In the genomic region with DNA sequence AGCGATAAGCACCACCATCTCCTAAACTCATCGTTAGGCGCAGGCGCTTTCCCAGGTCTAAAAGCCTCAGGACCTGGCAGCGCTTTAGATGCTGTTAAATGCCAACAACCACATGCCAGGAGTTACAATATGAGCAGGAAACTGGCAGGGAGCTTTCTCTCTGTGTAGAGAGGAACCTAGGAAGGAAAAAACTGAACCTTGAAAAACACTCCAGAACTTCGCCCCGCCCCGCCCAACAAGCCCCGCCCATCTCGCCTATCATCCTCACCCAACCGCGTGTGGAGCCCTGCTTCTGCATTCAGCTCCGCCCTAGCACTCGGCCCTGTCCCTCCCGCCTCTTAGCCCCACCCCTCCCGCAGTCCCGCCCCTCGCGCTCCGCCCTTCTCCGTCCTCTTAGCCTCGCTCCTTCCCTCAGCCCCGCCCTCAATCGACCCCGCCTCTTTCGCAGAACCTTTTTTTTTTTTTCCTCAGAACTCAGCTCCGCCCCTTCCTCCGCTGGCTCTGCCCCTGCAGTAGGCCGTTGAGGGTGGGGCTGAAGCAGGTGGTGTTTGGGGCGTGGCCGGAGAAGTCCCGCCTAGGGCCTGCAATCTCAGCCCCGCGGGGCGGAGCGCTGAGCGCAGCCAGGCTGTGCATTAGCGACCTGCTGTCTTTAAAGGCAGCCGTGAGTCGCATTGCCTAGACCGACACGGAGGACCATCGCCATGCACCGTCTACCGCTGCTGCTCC, we compare ENCODE assay signal across 8 mouse cellular contexts. TPM values are rescaled to one million over a fixed set of nuclear protein-coding genes. Genes with fewer than 3 reads are reported as not detected.
DNase-seq lines count a peak whose midpoint lies in the region; ATAC-seq lines count a peak whose summit lies in the region.

A gene (plus strand): TSS at position 653 of the 726 bp plus-strand sequence.

- DNase-seq in adipocyte (ENCODE audit: low spot score) = peak; percentile 87
- peak; percentile 95 for DNase-seq in embryo, embryonic 10 days (ENCODE audit: low spot score)
- peak; percentile 87 for DNase-seq in gastrocnemius, postnatal 10 days
- DNase-seq in induced T-regulatory cell, adult 2 months (ENCODE audit: low read depth) = peak; percentile 99
- DNase-seq in left cerebral cortex, adult 9 months (ENCODE audit: low spot score in 2 of 2) = peak; percentile 90 to 94
- peak; percentile 89 for DNase-seq in right cerebral cortex, postnatal 14 days
- DNase-seq in urinary bladder, postnatal 36 days (ENCODE audit: low spot score in 2 of 2) = peak; percentile 91 to 94

- ATAC-seq in megakaryocyte progenitor cell, adult 5-6 weeks (replicated peaks; ENCODE audit: poor library complexity) = peak; percentile 91

RNA-seq across cellular contexts. Expression of the gene that starts here (rescaled TPM):
- total RNA-seq in gastrocnemius, postnatal 10 days (2021) = 10 to 100 TPM; 12.3 to 14.5 TPM
- total RNA-seq in megakaryocyte progenitor cell, adult 5-6 weeks (2015) = 89.0 and 92.0 TPM in 2 replicates
- total RNA-seq in megakaryocyte progenitor cell, adult 5-6 weeks (2017) = 53.6 and 54.6 TPM in 2 replicates

Comparison
In these comparisons a context has a peak if more than half of its experiments do, and no peak if none do; other contexts are left out.
1. Peak in every context shown above with its lines: DNase-seq and ATAC-seq.